Mouse (Mus musculus) neural tube, postnatal 0 days (tissue): ENCODE results near the gene Zscan22. TPM values are rescaled to one million over a fixed set of nuclear protein-coding genes. Genes with fewer than 3 reads are reported as not detected.

Source experiments
- polyA plus RNA-seq: library from polyadenylated mRNA; unstranded; fragments of >200 nt; fragmentation: Nextera tagmentation; extraction: Ambion mirVana; gene quantifications from 2 replicates; pipeline ENCODE4 v1.2.1, GENCODE M21; 2015

Zscan22 gene
- polyA plus RNA-seq, result 6.8 TPM in 2 replicates

DNA sequence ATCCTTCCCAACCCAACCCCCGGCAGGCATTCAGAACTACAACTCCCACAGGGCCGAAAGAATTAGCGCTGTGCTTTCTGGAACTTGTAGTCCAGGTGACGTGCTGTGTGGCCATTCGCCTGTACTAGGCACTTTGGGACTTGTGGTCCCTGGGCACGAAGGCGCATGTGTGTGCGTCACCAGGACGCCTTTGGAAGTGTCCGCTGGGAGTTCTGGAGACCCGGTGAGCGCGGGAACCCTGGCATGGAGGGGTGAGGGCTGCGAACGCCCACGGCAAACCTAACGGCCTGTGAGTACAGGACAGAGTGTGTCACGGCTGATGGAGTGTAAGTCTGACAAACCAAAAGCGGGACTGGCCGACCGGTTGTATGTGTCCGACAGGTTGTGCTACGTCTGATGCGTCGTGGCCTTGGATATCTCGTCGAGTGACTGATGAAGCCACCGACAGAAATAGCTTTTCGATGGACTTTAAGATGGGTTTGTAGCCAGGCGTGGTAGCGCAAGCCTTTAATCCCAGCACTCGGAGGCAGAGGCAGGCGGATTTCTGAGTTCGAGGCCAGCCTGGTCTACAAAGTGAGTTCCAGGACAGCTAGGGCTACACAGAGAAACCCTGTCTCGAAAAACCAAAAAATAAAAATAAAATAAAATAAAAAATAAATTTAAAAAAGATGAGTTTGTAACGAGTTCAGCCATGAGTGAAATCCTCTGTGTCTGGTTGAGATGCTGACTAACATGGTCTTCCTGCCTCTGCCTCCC, at the start of gene Zscan22:
Gene Zscan22 (plus strand): TSS at position 161 of the 756 bp plus-strand sequence.

DNA sequence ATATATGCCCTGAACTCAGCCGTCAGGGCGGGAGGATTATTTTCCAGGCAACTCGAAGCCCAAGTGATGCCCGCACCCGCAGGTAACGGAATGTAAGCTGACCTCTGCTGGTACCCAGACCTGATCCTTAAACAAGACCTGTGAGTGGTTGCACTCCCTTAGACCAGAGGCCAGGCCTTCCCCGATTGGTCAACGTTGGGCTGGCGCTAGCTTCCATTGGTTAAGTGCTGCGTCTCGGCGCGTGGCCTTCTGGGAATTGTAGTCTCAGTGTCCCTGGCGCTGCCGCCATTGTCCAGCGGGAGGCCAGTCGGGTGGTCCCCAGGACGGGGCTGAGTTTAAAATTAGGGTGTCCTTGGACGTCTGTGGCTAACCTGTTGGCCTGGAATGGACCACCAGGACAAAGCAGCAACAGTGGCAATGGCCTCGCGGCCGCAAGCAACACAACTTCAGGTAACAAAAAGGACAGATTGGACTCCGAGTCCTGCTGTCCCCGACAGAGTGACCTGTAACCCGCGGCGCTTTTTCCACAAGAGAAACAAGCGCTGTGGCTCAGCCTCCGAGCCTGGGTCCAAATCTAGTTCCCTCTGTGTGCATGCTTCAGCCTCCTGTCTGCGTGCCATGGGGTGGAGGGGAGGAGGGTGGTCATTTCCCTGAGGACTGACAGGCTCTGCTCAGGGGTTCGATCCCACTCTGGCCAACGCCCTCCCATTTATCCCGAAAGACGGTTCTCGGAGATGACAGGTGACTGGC, 16.5 kb upstream of the Zscan22 start, which contains the start of gene Zfp128:
Gene Zfp128 (plus strand): TSS at position 267 of the 750 bp plus-strand sequence.

DNA sequence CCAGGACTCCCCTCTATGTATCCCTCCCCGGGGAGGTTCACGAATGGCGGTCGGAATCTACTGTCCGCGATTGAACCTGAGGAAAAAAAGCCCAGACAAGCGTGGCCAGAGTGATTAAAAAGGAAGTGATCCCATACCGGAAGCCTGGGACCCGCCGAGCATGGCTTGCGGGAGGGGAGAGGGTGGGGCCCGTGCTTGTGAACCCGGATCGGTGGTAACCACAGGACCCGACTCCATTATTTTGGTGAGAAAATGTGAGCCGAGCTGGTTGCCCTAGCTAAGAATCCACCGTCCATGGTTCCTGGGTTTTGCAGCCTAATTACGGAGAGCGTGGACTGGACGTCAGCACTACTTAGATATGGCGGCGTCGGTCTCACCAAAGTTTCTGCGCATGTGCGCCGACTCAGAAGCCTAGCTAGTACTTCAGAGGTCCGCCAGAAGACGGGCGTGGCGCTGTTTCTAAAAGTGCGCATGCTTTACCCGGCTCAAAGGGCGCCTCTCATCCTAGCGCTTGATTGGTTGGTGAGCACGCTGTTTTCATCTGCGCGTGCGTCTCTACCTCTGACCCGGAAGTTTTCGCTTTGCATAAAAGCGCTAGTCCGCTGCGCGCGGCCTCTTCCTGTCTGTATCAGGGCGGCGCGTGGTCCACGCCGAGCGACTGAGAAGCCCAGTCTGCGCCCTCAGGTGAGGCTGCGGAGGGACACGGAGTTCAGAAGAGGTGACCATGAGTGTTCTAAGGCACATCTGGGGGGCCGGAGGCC, 24.3 kb downstream of the Zscan22 start, which contains the start of gene Rps5:
Gene Rps5 (plus strand): TSS at position 586 of the 761 bp plus-strand sequence.

DNA sequence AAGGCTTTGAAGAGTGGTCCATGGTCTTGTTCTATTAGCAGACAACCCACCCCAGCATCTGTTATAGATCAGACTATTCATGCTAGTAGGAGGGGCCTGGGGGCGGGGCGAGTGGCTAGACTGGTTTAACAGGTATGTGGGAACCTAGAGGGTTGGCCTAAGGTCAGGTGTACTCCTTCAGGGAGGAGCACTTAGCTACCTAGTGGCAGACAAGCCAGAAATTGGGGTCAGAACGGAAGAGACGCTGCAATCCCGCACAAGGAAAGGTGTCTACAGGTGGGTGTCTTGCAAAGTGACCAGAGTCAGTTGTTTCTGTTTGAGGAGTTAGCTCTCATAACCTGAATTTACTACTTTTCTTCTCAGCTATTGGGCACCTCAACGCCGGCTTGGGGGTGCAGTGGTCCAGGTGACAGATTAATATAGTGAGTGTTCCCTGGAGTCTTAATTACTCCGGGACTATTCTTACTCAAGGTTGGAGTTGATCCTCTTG, 29.6 kb downstream of the Zscan22 start, which contains the start of gene Rnf225:
Gene Rnf225 (plus strand): TSS at position 226 of the 490 bp plus-strand sequence.

Other genes with a start within 250 kb of the Zscan22 start
- not detected in 2 replicates for gene Vmn2r55, start 212.8 kb upstream of the Zscan22 start, polyA plus RNA-seq
- gene Vmn2r56, start 162.8 kb upstream of the Zscan22 start, polyA plus RNA-seq, result not detected in 2 replicates
- gene Zscan18, start 94.2 kb upstream of the Zscan22 start, polyA plus RNA-seq, result 19.4 and 23.9 TPM in 2 replicates
- 18.5 and 20.4 TPM in 2 replicates for gene Zfp329, start 79.0 kb upstream of the Zscan22 start, polyA plus RNA-seq
- 15.4 and 15.5 TPM in 2 replicates for gene Zfp110, start 63.1 kb upstream of the Zscan22 start, polyA plus RNA-seq
- 4.5 and 5.1 TPM in 2 replicates for gene Zfp128, start 16.6 kb upstream of the Zscan22 start, polyA plus RNA-seq
- 620 and 632 TPM in 2 replicates for gene Rps5, start 24.5 kb downstream of the Zscan22 start, polyA plus RNA-seq
- 1.0 and 1.6 TPM in 2 replicates for gene Rnf225, start 29.6 kb downstream of the Zscan22 start, polyA plus RNA-seq
- gene Zfp324, start 68.0 kb downstream of the Zscan22 start, polyA plus RNA-seq, result 10.5 and 12.2 TPM in 2 replicates
- gene Zfp446, start 80.0 kb downstream of the Zscan22 start, polyA plus RNA-seq, result 6.8 and 7.0 TPM in 2 replicates
- 0.17 and 0.32 TPM in 2 replicates for gene Slc27a5, start 100.4 kb downstream of the Zscan22 start, polyA plus RNA-seq
- 179 and 196 TPM in 2 replicates for gene Trim28, start 101.3 kb downstream of the Zscan22 start, polyA plus RNA-seq
- 28.3 and 32.5 TPM in 2 replicates for gene Zbtb45, start 112.2 kb downstream of the Zscan22 start, polyA plus RNA-seq
- 180 and 183 TPM in 2 replicates for gene Chmp2a, start 137.0 kb downstream of the Zscan22 start, polyA plus RNA-seq
- 188 and 191 TPM in 2 replicates for gene Ube2m, start 140.5 kb downstream of the Zscan22 start, polyA plus RNA-seq
- 8.7 and 10.4 TPM in 2 replicates for gene Mzf1, start 156.9 kb downstream of the Zscan22 start, polyA plus RNA-seq
- gene Vmn1r85, start 197.4 kb downstream of the Zscan22 start, polyA plus RNA-seq, result 0.30 and 0.38 TPM in 2 replicates
- gene Vmn1r86, start 222.1 kb downstream of the Zscan22 start, polyA plus RNA-seq, result not detected in 2 replicates
- gene Vmn1r87, start 242.3 kb downstream of the Zscan22 start, polyA plus RNA-seq, result not detected in 2 replicates